Mouse (Mus musculus) thymus, postnatal 4 days (tissue): ENCODE results near the gene Crebl2.

Source experiments
- DNase-seq: peaks from one replicate; pipeline ENCODE4 v3.0.0; 2021

Gene Crebl2

GRCm38 (mm10) chr6:134822844-134823243 lies 7.1 kb upstream of the Crebl2 start:
- peak; percentile 73 for DNase-seq

- peak; percentile 18 for DNase-seq
These were observed 822 bp downstream of the Crebl2 start for GRCm38 (mm10) chr6:134830776-134831175.

- DNase-seq, result no peak
These were observed 4.8 kb downstream of the Crebl2 start for GRCm38 (mm10) chr6:134834585-134835251.

GRCm38 (mm10) chr6:134838111-134838510 lies 8.2 kb downstream of the Crebl2 start:
- DNase-seq, result no peak

- DNase-seq, result no peak
These were observed 10.4 kb downstream of the Crebl2 start for GRCm38 (mm10) chr6:134840346-134840745.

GRCm38 (mm10) chr6:134845726-134846125 lies 15.8 kb downstream of the Crebl2 start:
- DNase-seq, result no peak

GRCm38 (mm10) chr6:134846308-134846707 lies 16.4 kb downstream of the Crebl2 start:
- no peak for DNase-seq

- DNase-seq, result no peak
These were observed 17.6 kb downstream of the Crebl2 start for GRCm38 (mm10) chr6:134847550-134847949.

GRCm38 (mm10) chr6:134848197-134848890 lies 18.4 kb downstream of the Crebl2 start:
- DNase-seq, result peak; percentile 81

- no peak for DNase-seq
These were observed 19.5 kb downstream of the Crebl2 start for GRCm38 (mm10) chr6:134849461-134849860.

- no peak for DNase-seq
These were observed 20.0 kb downstream of the Crebl2 start for GRCm38 (mm10) chr6:134849985-134850384.

GRCm38 (mm10) chr6:134854782-134855181 lies 24.8 kb downstream of the Crebl2 start:
- DNase-seq, result no peak

- no peak for DNase-seq
These were observed 26.0 kb downstream of the Crebl2 start for GRCm38 (mm10) chr6:134855926-134856325.

GRCm38 (mm10) chr6:134859021-134859420 lies 29.1 kb downstream of the Crebl2 start:
- no peak for DNase-seq

GRCm38 (mm10) chr6:134860275-134860674 lies 30.3 kb downstream of the Crebl2 start:
- no peak for DNase-seq

GRCm38 (mm10) chr6:134861386-134861785 lies 31.4 kb downstream of the Crebl2 start:
- DNase-seq, result no peak

GRCm38 (mm10) chr6:134862671-134863104 lies 32.7 kb downstream of the Crebl2 start:
- DNase-seq, result no peak

- DNase-seq, result peak; percentile 99
These were observed 33.2 kb downstream of the Crebl2 start for GRCm38 (mm10) chr6:134863146-134863545.

- no peak for DNase-seq
These were observed 36.2 kb downstream of the Crebl2 start for GRCm38 (mm10) chr6:134866113-134866512.

- no peak for DNase-seq
These were observed 37.4 kb downstream of the Crebl2 start for GRCm38 (mm10) chr6:134867325-134867724.

- DNase-seq, result no peak
These were observed 40.3 kb downstream of the Crebl2 start for GRCm38 (mm10) chr6:134870209-134870742.

GRCm38 (mm10) chr6:134870887-134871286 lies 40.9 kb downstream of the Crebl2 start:
- DNase-seq, result no peak

- DNase-seq, result no peak
These were observed 42.3 kb downstream of the Crebl2 start for GRCm38 (mm10) chr6:134872236-134872635.

- peak; percentile 39 for DNase-seq
These were observed 43.1 kb downstream of the Crebl2 start for GRCm38 (mm10) chr6:134873018-134873417.
